Mouse (Mus musculus) heart, embryonic 15.5 days (tissue): ENCODE data around the gene Slc35a5. TPM values are rescaled to one million over a fixed set of nuclear protein-coding genes. Genes with fewer than 3 reads are reported as not detected.

Source experiments
- ATAC-seq: fragments of 200-750 bp; cut with Nextera tagmentation; replicated peaks from 2 replicates; pipeline ENCODE4 v1.8.0; 2017; ENCODE audit warnings: low read depth, moderate TSS enrichment; ENCODE audit not compliant: insufficient number of reproducible peaks, insufficient read depth, low FRiP score
- H3K27ac ChIP-seq: fragments of 300-500 bp; sonication (generic); 2 replicates; pipeline ENCODE4 v1.5.1; 2015; ENCODE audit warnings: mild to moderate bottlenecking, inconsistent platforms
- H3K27me3 ChIP-seq: fragments of 300-500 bp; sonication (generic); 2 replicates; pipeline ENCODE4 v1.6.1; 2015; ENCODE audit warnings: inconsistent platforms
- H3K36me3 ChIP-seq: fragments of 300-500 bp; sonication (generic); 2 replicates; pipeline ENCODE4 v1.6.1; 2015; ENCODE audit warnings: mild to moderate bottlenecking, inconsistent platforms
- H3K4me1 ChIP-seq: fragments of 300-500 bp; sonication (generic); replicated peaks from 2 replicates; pipeline ENCODE4 v1.6.1; 2015; ENCODE audit warnings: inconsistent platforms
- H3K4me2 ChIP-seq: fragments of 300-500 bp; sonication (generic); 2 replicates; pipeline ENCODE4 v1.6.1; 2015; ENCODE audit warnings: inconsistent platforms, mild to moderate bottlenecking, moderate library complexity
- H3K4me3 ChIP-seq: fragments of 300-500 bp; sonication (generic); 2 replicates; pipeline ENCODE4 v1.5.1; 2015; ENCODE audit warnings: mild to moderate bottlenecking, inconsistent platforms
- H3K9ac ChIP-seq: fragments of 300-500 bp; sonication (generic); 2 replicates; pipeline ENCODE4 v1.6.1; 2015; ENCODE audit warnings: mild to moderate bottlenecking, inconsistent platforms
- H3K9me3 ChIP-seq: fragments of 300-500 bp; sonication (generic); replicated peaks from 2 replicates; pipeline ENCODE4 v1.6.1; 2016; ENCODE audit warnings: inconsistent platforms
- whole genome bisulfite sequencing: fragments of 180-500 bp; shearing (Covaris S2); methylation state at CpG from one replicate; pipeline ENCODE4 v1.1.7; 2015; ENCODE audit warnings: mixed read lengths; 5-methylcytosine and 5-hydroxymethylcytosine counted together
- polyA plus RNA-seq: library from polyadenylated mRNA; unstranded; fragments of >200 nt; fragmentation: Nextera tagmentation; extraction: Ambion mirVana; gene quantifications from 2 replicates; pipeline ENCODE4 v1.2.1, GENCODE M21; 2015

Slc35a5 gene
- polyA plus RNA-seq, 1 experiment from 2014 or later = 12.7 TPM

DNA sequence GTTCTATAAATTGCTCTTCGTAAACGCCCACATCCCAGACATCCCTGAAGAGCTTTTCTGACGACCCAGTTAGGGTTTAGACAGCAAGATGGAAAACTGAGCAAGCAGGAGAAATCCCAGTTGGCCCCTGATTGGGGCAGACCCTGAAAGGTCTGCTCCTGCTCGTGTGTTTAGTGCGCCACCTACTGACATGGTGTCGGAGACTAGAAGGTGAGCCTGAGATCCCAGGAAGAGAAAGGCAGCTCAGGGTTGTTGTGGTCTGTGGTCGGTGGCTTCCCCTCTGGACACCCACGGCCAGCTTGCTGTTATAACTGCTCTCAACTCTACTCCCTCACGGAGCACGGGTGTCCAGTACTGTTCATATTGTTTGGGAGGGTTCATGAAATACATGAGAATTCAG lies 68.5 kb downstream of the Slc35a5 start:
- no peaks in the 10 kb centered on the region for H3K9me3 ChIP-seq
- H3K4me2 ChIP-seq = peak overlapping the region; percentile 15
- H3K4me1 ChIP-seq = peaks cover 7% of the 10 kb centered on the region
- no peaks in the 10 kb centered on the region for H3K36me3 ChIP-seq
- no peak overlapping the region for H3K4me3 ChIP-seq
- ATAC-seq = no peak; the same call in 1 of the 2 replicates
- H3K27me3 ChIP-seq = no peaks in the 10 kb centered on the region
- no peak overlapping the region for H3K27ac ChIP-seq
- WGBS = 7% methylated on average over 10 of the region's 10 CpGs
- no peak overlapping the region for H3K9ac ChIP-seq

Other genes with a start within 250 kb of the Slc35a5 start
- gene Cd200r3, start 215.0 kb downstream of the Slc35a5 start, polyA plus RNA-seq = 0.34 and 0.44 TPM in 2 replicates
- 110 and 113 TPM in 2 replicates for gene Ccdc80, start 65.3 kb downstream of the Slc35a5 start, polyA plus RNA-seq
- 29.3 and 33.1 TPM in 2 replicates for gene Atg3, start 79 bp upstream of the Slc35a5 start, polyA plus RNA-seq
- gene Btla, start 65.6 kb upstream of the Slc35a5 start, polyA plus RNA-seq = 0.22 TPM in 1 of 2 replicates, not detected in the other